Mouse (Mus musculus): ENCODE measurements around the gene Gpank1. TPM values are rescaled to one million over a fixed set of nuclear protein-coding genes. Genes with fewer than 3 reads are reported as not detected.
A peak's percentile ranks its signal among the peaks of the same experiment; 100 is the strongest.

Gene Gpank1
- polyA plus RNA-seq, 1 experiment from 2014 or later, result 22.3 TPM

DNA sequence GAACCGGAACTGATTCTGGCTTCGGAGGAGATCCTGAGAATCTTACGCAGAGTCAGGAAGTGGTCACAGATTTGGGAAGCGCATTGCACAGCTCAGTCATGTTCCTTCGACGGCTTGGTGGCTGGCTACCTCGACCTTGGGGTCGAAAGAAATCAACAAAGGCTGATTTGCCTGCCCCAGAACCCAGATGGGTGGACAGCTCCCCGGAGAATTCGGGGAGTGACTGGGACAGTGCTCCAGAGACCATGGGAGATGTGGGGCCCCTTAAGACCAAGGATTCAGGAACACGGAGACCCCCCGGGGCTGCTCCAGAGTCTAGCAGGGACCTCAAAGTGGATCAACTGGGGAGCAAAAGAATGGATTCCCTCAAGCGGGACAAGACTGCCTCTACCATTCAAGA lies 5.8 kb downstream of the Gpank1 start:
- peak overlapping the region; percentile 78; the same call in 1 of the 2 replicates for H3K27ac ChIP-seq (ENCODE audit: low read length)
- peak overlapping the region; percentile 76 for H3K9ac ChIP-seq (replicated peaks; ENCODE audit: low read length)
- peaks cover 36% of the 10 kb centered on the region for H3K4me1 ChIP-seq (ENCODE audit: insufficient read depth, low read length)
- peak overlapping the region; percentile 60 for H3K4me3 ChIP-seq (ENCODE audit: low read length)
- peaks cover 12% of the 10 kb centered on the region; the same call in 1 of the 2 replicates for H3K36me3 ChIP-seq (ENCODE audit: insufficient read depth, low read length)
- no peak for ATAC-seq (ENCODE audit: low FRiP score, low TSS enrichment)
- H3K27me3 ChIP-seq (ENCODE audit: insufficient read depth, low read length), result no peaks in the 10 kb centered on the region
- H3K4me2 ChIP-seq (replicated peaks; ENCODE audit: low read depth, low read length), result peak overlapping the region; percentile 70
- H3K9me3 ChIP-seq (ENCODE audit: low read length), result no peaks in the 10 kb centered on the region
- 54% methylated on average over 13 of the region's 13 CpGs for WGBS

DNA sequence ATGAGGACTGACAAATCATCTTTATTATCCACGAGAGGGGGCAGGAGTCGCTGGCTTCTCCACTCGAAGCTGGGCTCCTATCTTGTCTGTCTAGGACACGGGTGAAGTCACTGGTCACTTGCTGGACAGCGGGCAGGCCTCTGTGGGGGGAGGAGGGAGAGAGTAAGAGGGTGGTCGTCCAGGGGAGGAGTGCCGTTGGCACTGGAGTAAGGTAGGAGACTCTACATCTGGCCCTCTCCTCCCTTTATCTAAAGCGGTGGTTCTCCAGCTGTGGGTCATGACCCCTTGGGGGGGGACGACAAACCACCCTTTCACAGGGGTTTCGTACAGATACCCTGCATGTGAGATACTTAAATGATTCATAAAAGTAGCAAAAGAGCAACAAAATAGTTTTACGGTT lies 7.7 kb downstream of the Gpank1 start:
- Histone ChIP-seq H3K27ac (ENCODE audit: low read length) (no peak overlapping the region), H3K4me1 (ENCODE audit: insufficient read depth, low read length) (peaks cover 32% of the 10 kb centered on the region), H3K4me2 (replicated peaks; ENCODE audit: low read depth, low read length) (no peak overlapping the region), H3K9me3 (ENCODE audit: low read length) (no peaks in the 10 kb centered on the region), H3K36me3 (ENCODE audit: insufficient read depth, low read length) (peaks cover 6% of the 10 kb centered on the region; the same call in 1 of the 2 replicates), H3K4me3 (ENCODE audit: low read length) (no peak overlapping the region), H3K9ac (replicated peaks; ENCODE audit: low read length) (no peak overlapping the region), H3K27me3 (ENCODE audit: insufficient read depth, low read length) (no peaks in the 10 kb centered on the region)
- 39% methylated on average over 11 of the region's 11 CpGs for WGBS
- ATAC-seq (ENCODE audit: low FRiP score, low TSS enrichment), result peak; percentile 24; the same call in 1 of the 2 replicates

DNA sequence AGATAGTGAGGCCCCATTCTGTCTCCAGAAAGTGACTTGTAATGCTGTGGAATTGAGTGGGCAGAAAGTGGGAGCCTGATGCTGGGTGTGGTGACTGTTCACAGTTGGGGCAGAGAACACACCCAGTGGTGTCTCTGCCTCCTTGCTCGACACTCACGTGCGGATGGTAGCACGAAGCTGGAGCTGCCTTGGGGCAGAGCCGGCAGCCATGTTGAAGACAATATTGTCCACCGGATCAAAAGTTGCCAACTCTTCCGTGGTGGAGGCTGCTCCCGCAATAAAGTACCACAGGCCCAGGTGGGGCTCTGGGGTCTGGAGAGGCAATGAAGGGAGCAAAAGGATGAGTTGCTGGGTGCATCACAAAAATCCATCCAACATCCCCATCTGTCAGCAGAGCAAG lies 9.8 kb downstream of the Gpank1 start:
- peak overlapping the region; percentile 76 for H3K27ac ChIP-seq (ENCODE audit: low read length)
- peaks cover 22% of the 10 kb centered on the region for H3K4me1 ChIP-seq (ENCODE audit: insufficient read depth, low read length)
- H3K4me3 ChIP-seq (ENCODE audit: low read length), result no peak overlapping the region
- no peak for ATAC-seq (ENCODE audit: low FRiP score, low TSS enrichment)
- no peak overlapping the region for H3K9ac ChIP-seq (replicated peaks; ENCODE audit: low read length)
- no peaks in the 10 kb centered on the region for H3K27me3 ChIP-seq (ENCODE audit: insufficient read depth, low read length)
- no peaks in the 10 kb centered on the region for H3K9me3 ChIP-seq (ENCODE audit: low read length)
- WGBS, result 89% methylated on average over 8 of the region's 8 CpGs
- H3K4me2 ChIP-seq (replicated peaks; ENCODE audit: low read depth, low read length), result peak overlapping the region; percentile 12; the same call in 1 of the 2 replicates
- H3K36me3 ChIP-seq (ENCODE audit: insufficient read depth, low read length), result no peaks in the 10 kb centered on the region

DNA sequence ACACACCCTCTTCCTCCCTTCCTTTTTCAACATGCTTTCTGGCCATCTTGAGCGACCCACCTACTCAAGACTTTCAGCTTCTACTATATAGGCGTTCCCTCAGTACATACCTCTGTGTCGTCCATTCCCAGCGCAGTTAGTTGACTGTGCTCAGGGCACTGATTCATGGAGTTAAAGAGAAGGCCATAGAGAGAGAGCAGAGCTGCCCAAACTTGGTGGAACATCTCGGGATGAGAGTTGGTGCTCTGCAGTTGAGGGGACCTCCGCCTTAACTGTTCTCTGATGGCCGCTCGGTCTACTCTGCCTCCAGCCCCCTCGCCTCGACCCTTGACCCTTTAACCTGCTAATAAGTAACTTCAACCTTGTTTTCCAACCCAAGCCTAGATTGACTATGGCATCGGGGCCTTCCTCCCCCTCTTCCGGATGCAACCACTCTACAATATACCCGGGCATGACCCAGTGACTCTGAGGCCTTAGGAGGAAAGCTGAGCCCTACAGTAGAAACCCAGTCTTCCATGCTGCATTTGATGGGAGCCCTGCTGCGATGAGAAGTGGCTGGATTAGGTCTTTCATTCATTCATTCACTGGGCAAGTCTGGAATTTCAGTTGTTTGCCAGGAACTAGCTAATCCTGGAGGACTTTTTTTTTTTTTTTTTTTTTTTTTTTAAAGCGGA lies 10.4 kb downstream of the Gpank1 start, which contains the start of gene Apom:
Gene Apom, minus strand, starts transcription at position 551 of the 674 bp plus-strand sequence.
- Histone ChIP-seq H3K4me3 (ENCODE audit: low read length) (no peak within 1 kb of the TSS), H3K27ac (ENCODE audit: low read length) (peak within 1 kb of the TSS; percentile 76), H3K4me2 (replicated peaks; ENCODE audit: low read depth, low read length) (peak within 1 kb of the TSS; percentile 12; the same call in 1 of the 2 replicates), H3K9ac (replicated peaks; ENCODE audit: low read length) (no peak within 1 kb of the TSS), H3K4me1 (ENCODE audit: insufficient read depth, low read length) (peaks cover 27% of the 10 kb centered on the region), H3K27me3 (ENCODE audit: insufficient read depth, low read length) (no peaks in the 10 kb centered on the region), H3K9me3 (ENCODE audit: low read length) (no peaks in the 10 kb centered on the region), H3K36me3 (ENCODE audit: insufficient read depth, low read length) (no peaks in the 10 kb centered on the region)
- WGBS, result 61% methylated on average over 15 of the region's 15 CpGs
- no peak for ATAC-seq (ENCODE audit: low FRiP score, low TSS enrichment)

DNA sequence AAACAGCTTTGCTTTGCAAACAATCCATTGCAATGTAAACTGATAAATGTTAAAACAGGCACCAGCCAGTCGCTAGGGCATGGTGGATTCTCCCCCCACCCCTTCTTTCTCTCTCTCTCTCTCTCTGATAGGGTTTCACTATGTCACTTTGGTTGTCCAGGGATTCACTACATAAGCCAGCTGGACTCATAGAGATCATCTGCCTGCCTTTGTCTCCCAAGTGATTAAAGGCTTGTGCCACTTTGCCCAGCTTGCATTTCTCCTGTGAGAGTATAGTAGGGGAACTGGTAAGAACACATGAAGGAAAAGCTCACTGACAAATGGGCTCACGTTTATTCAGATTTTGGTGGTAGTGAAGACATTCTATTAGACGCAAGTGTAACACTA lies 10.9 kb downstream of the Gpank1 start:
- Histone ChIP-seq H3K27me3 (ENCODE audit: insufficient read depth, low read length) (no peaks in the 10 kb centered on the region), H3K4me3 (ENCODE audit: low read length) (no peak overlapping the region), H3K4me2 (replicated peaks; ENCODE audit: low read depth, low read length) (no peak overlapping the region), H3K27ac (ENCODE audit: low read length) (peak overlapping the region; percentile 76; the same call in 1 of the 2 replicates), H3K36me3 (ENCODE audit: insufficient read depth, low read length) (no peaks in the 10 kb centered on the region), H3K9me3 (ENCODE audit: low read length) (no peaks in the 10 kb centered on the region), H3K4me1 (ENCODE audit: insufficient read depth, low read length) (peaks cover 27% of the 10 kb centered on the region), H3K9ac (replicated peaks; ENCODE audit: low read length) (no peak overlapping the region)
- no peak for ATAC-seq (ENCODE audit: low FRiP score, low TSS enrichment)
- WGBS, result 52% methylated on average over 3 of the region's 3 CpGs

DNA sequence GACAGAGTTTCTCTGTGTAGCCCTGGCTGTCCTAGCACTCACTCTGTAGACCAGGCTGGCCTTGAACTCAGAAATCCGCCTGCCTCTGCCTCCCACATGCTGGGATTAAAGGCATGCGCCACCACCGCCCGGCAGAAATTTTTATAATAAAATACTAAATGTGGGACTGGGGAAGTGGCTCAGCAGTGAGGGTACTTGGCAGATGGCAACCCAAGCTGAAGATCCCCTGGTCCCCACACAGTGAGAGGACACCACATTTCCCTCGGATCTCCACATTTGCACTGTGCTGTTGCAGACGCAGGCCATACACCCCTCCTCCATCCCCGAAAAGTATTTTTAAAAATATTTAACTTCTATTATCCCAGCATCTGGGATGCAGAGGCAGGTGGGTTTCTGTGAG lies 12.3 kb downstream of the Gpank1 start:
- 95% methylated on average over 7 of the region's 7 CpGs for WGBS
- Histone ChIP-seq H3K9ac (replicated peaks; ENCODE audit: low read length) (no peak overlapping the region), H3K4me3 (ENCODE audit: low read length) (no peak overlapping the region), H3K36me3 (ENCODE audit: insufficient read depth, low read length) (peaks cover 2% of the 10 kb centered on the region; the same call in 1 of the 2 replicates), H3K4me2 (replicated peaks; ENCODE audit: low read depth, low read length) (no peak overlapping the region), H3K9me3 (ENCODE audit: low read length) (no peaks in the 10 kb centered on the region), H3K27ac (ENCODE audit: low read length) (no peak overlapping the region), H3K4me1 (ENCODE audit: insufficient read depth, low read length) (peaks cover 17% of the 10 kb centered on the region), H3K27me3 (ENCODE audit: insufficient read depth, low read length) (no peaks in the 10 kb centered on the region)
- no peak for ATAC-seq (ENCODE audit: low FRiP score, low TSS enrichment)

DNA sequence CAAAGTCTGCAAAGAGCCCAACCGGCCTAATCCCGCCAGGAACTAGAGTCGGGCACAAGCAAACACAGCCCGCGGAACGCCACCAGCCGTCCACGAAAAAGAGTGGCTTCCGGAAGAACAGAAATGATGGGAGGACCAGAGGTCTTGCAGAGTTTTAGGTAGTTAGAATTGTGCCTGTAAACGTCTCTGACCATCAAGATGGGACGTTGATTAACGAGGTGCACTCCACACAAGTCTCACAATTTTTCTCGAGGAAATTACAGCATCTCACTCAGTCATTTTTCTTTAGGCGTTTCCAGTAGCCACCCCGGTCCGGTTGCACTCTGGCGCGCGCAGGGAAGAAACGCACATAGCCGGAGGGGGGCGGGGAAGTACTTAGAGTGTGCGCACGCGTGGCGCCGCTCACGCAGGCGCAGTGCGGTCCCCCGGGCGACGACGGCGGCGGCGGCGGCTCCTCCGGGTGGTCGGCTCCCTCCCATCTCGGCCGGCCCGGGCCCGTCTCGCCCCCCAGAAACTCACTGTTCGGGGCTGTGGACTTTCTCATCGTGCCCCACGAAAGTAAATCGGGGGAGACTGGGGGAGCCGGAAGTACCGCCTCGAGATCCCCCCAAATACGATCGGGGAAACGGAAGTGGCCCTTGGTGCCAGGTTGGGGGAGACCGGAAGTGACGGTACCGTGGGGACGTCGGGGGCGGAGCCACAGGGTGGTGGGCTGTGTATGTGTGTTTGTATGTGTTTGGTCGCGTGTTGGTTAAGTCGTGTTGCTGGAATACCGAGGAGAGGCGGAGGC lies 13.7 kb downstream of the Gpank1 start, which contains the start of gene Bag6:
Gene Bag6, plus strand, starts transcription at position 378 of the 790 bp plus-strand sequence.
- peak within 1 kb of the TSS; percentile 89 for H3K4me2 ChIP-seq (replicated peaks; ENCODE audit: low read depth, low read length)
- H3K9me3 ChIP-seq (ENCODE audit: low read length), result no peaks in the 10 kb centered on the region
- H3K4me1 ChIP-seq (ENCODE audit: insufficient read depth, low read length), result peaks cover 11% of the 10 kb centered on the region
- ATAC-seq (ENCODE audit: low FRiP score, low TSS enrichment), result peak; percentile 92
- under 1% methylated on average over 66 of the region's 66 CpGs for WGBS
- H3K27ac ChIP-seq (ENCODE audit: low read length), result peak within 1 kb of the TSS; percentile 98
- peak within 1 kb of the TSS; percentile 87 for H3K9ac ChIP-seq (replicated peaks; ENCODE audit: low read length)
- no peaks in the 10 kb centered on the region for H3K27me3 ChIP-seq (ENCODE audit: insufficient read depth, low read length)
- peak within 1 kb of the TSS; percentile 89 for H3K4me3 ChIP-seq (ENCODE audit: low read length)
- peaks cover 12% of the 10 kb centered on the region for H3K36me3 ChIP-seq (ENCODE audit: insufficient read depth, low read length)

DNA sequence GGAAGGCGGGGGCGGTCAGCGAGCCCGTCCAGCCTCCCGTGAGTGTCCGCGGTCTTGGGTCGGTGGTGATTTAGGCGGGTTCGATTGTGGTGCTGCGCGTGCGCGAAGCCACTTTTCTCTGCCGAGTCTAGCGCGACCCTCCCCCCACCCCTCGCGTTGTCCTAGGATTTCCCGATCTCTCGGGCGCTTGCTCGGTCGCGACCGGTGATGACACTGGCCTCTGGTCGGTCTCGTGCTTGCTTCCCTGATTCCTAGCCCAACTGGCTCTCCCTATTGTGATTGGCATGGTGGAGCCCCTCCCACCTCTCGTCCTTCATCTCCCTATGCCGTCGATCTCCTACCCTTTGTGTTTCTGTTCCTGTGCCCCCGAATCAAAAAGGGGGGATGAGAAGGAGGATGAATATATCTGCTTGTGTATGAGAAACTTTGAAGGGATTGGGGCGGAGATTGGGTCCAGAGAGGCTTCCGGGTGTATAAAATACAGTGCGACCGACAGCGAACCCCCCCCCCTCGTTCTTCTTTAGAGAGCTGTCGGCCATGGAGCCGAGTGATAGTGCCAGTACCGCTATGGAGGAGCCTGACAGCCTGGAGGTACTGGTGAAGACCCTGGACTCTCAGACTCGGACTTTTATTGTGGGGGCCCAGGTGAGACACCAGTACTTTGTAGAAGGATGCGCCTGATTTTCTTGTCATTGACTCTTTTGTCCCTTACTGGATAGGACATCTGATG lies 14.5 kb downstream of the Gpank1 start:
- Histone ChIP-seq H3K27ac (ENCODE audit: low read length) (peak overlapping the region; percentile 98), H3K4me2 (replicated peaks; ENCODE audit: low read depth, low read length) (peak overlapping the region; percentile 89), H3K4me1 (ENCODE audit: insufficient read depth, low read length) (peaks cover 11% of the 10 kb centered on the region), H3K9me3 (ENCODE audit: low read length) (no peaks in the 10 kb centered on the region), H3K4me3 (ENCODE audit: low read length) (peak overlapping the region; percentile 89), H3K36me3 (ENCODE audit: insufficient read depth, low read length) (peaks cover 20% of the 10 kb centered on the region), H3K27me3 (ENCODE audit: insufficient read depth, low read length) (no peaks in the 10 kb centered on the region), H3K9ac (replicated peaks; ENCODE audit: low read length) (peak overlapping the region; percentile 87)
- peak; percentile 59; the same call in 1 of the 2 replicates for ATAC-seq (ENCODE audit: low FRiP score, low TSS enrichment)
- WGBS, result under 1% methylated on average over 43 of the region's 43 CpGs

DNA sequence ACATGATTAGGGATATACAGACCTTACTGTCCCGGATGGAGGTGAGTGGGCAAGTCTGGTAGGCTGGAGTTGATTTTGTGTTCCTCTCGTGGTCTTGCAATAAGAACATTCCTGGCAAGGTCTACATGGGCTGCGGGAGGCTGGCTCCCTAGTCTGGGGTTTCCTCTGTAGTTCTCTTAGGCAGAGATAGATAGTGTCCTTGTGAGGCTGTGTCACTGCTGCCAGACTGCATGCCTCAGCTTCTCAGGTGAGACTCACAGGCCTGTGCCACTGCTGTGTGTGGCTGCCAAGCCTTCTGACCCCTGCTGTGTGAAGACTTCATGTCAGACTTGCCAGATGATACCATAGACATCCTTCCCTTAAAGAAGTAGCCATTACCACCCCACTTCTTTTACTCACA lies 18.0 kb downstream of the Gpank1 start:
- H3K27ac ChIP-seq (ENCODE audit: low read length), result no peak overlapping the region
- ATAC-seq (ENCODE audit: low FRiP score, low TSS enrichment), result no peak
- H3K4me2 ChIP-seq (replicated peaks; ENCODE audit: low read depth, low read length), result no peak overlapping the region
- peaks cover 55% of the 10 kb centered on the region for H3K36me3 ChIP-seq (ENCODE audit: insufficient read depth, low read length)
- H3K9ac ChIP-seq (replicated peaks; ENCODE audit: low read length), result no peak overlapping the region
- no peak overlapping the region for H3K4me3 ChIP-seq (ENCODE audit: low read length)
- WGBS, result 94% methylated on average over 3 of the region's 3 CpGs
- peaks cover 11% of the 10 kb centered on the region for H3K4me1 ChIP-seq (ENCODE audit: insufficient read depth, low read length)
- H3K27me3 ChIP-seq (ENCODE audit: insufficient read depth, low read length), result no peaks in the 10 kb centered on the region
- no peaks in the 10 kb centered on the region; the same call in 1 of the 2 replicates for H3K9me3 ChIP-seq (ENCODE audit: low read length)

Measured in kidney, embryonic 16.5 days (tissue).